Mouse (Mus musculus): Measurements from ENCODE around the gene Slc30a4. TPM values are rescaled to one million over a fixed set of nuclear protein-coding genes. Genes with fewer than 3 reads are reported as not detected.

Slc30a4 gene
- total RNA-seq, 2 experiments from 2014 or later: 28.7 to 31.1 TPM

GRCm38 (mm10) chr2:122681379-122682137, 20.9 kb downstream of the Slc30a4 start:
- no peak for DNase-seq (ENCODE audit: low spot score in 2 of 2)

- no peak for DNase-seq (ENCODE audit: low spot score in 2 of 2)
Observed at GRCm38 (mm10) chr2:122675126-122675525, 27.3 kb downstream of the Slc30a4 start.

GRCm38 (mm10) chr2:122672841-122673240, 29.6 kb downstream of the Slc30a4 start:
- DNase-seq (ENCODE audit: low spot score in 2 of 2): no peak

GRCm38 (mm10) chr2:122671714-122672113, 30.7 kb downstream of the Slc30a4 start:
- no peak for DNase-seq (ENCODE audit: low spot score in 2 of 2)

GRCm38 (mm10) chr2:122667856-122668255, 34.6 kb downstream of the Slc30a4 start:
- DNase-seq (ENCODE audit: low spot score in 2 of 2): peak; percentile 46 to 66

GRCm38 (mm10) chr2:122665973-122666875, 36.2 kb downstream of the Slc30a4 start:
- peak; percentile 13 to 27 for DNase-seq (ENCODE audit: low spot score in 2 of 2)

GRCm38 (mm10) chr2:122665253-122665972, 37.0 kb downstream of the Slc30a4 start:
- DNase-seq (ENCODE audit: low spot score in 2 of 2): no peak

GRCm38 (mm10) chr2:122659825-122660224, 42.6 kb downstream of the Slc30a4 start:
- DNase-seq (ENCODE audit: low spot score in 2 of 2): no peak

- no peak for DNase-seq (ENCODE audit: low spot score in 2 of 2)
Observed at GRCm38 (mm10) chr2:122657707-122658524, 44.5 kb downstream of the Slc30a4 start.

GRCm38 (mm10) chr2:122656767-122657166, 45.7 kb downstream of the Slc30a4 start:
- DNase-seq (ENCODE audit: low spot score in 2 of 2): no peak

GRCm38 (mm10) chr2:122656052-122656451, 46.4 kb downstream of the Slc30a4 start:
- no peak for DNase-seq (ENCODE audit: low spot score in 2 of 2)

- no peak for DNase-seq (ENCODE audit: low spot score in 2 of 2)
Observed at GRCm38 (mm10) chr2:122652096-122653084, 50.1 kb downstream of the Slc30a4 start.

GRCm38 (mm10) chr2:122638673-122639072, 63.8 kb downstream of the Slc30a4 start:
- DNase-seq (ENCODE audit: low spot score in 2 of 2): no peak

- no peak for DNase-seq (ENCODE audit: low spot score in 2 of 2)
Observed at GRCm38 (mm10) chr2:122638029-122638428, 64.4 kb downstream of the Slc30a4 start.

GRCm38 (mm10) chr2:122637526-122637997, 64.9 kb downstream of the Slc30a4 start:
- DNase-seq (ENCODE audit: low spot score in 2 of 2): peak; percentile 70 to 76

- DNase-seq (ENCODE audit: low spot score in 2 of 2): no peak
Observed at GRCm38 (mm10) chr2:122636686-122637085, 65.8 kb downstream of the Slc30a4 start, which contains the start of gene AA467197. Gene AA467197, plus strand, starts transcription at chr2:122636986.
